Mouse (Mus musculus): Measurements from ENCODE around the gene Lrig2. TPM values are rescaled to one million over a fixed set of nuclear protein-coding genes. Genes with fewer than 3 reads are reported as not detected.

Lrig2 gene
- total and polyA plus RNA-seq, 3 experiments = 3.7 to 8.9 (median 8.9) TPM

- H3K36me3 ChIP-seq (ENCODE audit: control insufficient read depth, insufficient read depth, low read length) = no peaks in the 10 kb centered on the region; the same call in 1 of the 2 replicates
- intact Hi-C loops (cut with DNase I) = no loop called here
- 84% methylated on average over 2 of the region's 2 CpGs for WGBS
- TF ChIP-seq CTCF (IDR thresholded peaks at IDR 0.05) (no peak), EP300 (IDR thresholded peaks at IDR 0.05; ENCODE audit: insufficient read depth, low read depth, low read length) (no peak), POLR2A (IDR thresholded peaks at IDR 0.05; ENCODE audit: insufficient read depth, low read depth, low read length) (no peak)
- H3K4me1 ChIP-seq (ENCODE audit: control insufficient read depth, insufficient read depth, low read length) = peaks cover 2% of the 10 kb centered on the region; the same call in 1 of the 2 replicates
- H3K9ac ChIP-seq (ENCODE audit: low read depth, low read length) = no peak overlapping the region
- no peak overlapping the region for H3K27ac ChIP-seq
- no peak overlapping the region for H3K4me3 ChIP-seq
- DNase-seq = no peak
- H3K27me3 ChIP-seq (ENCODE audit: control insufficient read depth, insufficient read depth, low read length) = 0 out of 2 replicates have a peak, but pooled peaks cover 1% of the 10 kb centered on the region
- H3K79me2 ChIP-seq (replicated peaks; ENCODE audit: control insufficient read depth, insufficient read depth, low read length) = peaks cover 5% of the 10 kb centered on the region; the same call in 1 of the 2 replicates
These were observed 10.8 kb downstream of the Lrig2 start for GRCm38 (mm10) chr3:104500881-104501280.

GRCm38 (mm10) chr3:104496176-104496575 is 15.5 kb downstream of the Lrig2 start:
- Histone ChIP-seq H3K27me3 (ENCODE audit: control insufficient read depth, insufficient read depth, low read length) (0 out of 2 replicates have a peak, but pooled peaks cover 1% of the 10 kb centered on the region), H3K36me3 (ENCODE audit: control insufficient read depth, insufficient read depth, low read length) (peaks cover 2% of the 10 kb centered on the region), H3K4me3 (no peak overlapping the region), H3K79me2 (replicated peaks; ENCODE audit: control insufficient read depth, insufficient read depth, low read length) (0 out of 2 replicates have a peak, but pooled peaks cover 4% of the 10 kb centered on the region), H3K9ac (ENCODE audit: low read depth, low read length) (no peak overlapping the region), H3K4me1 (ENCODE audit: control insufficient read depth, insufficient read depth, low read length) (no peaks in the 10 kb centered on the region), H3K27ac (no peak overlapping the region)
- intact Hi-C loops (cut with DNase I) = no loop called here
- TF ChIP-seq POLR2A (IDR thresholded peaks at IDR 0.05; ENCODE audit: insufficient read depth, low read depth, low read length) = no peak
- TF ChIP-seq EP300 (IDR thresholded peaks at IDR 0.05; ENCODE audit: insufficient read depth, low read depth, low read length) = no peak
- no peak for TF ChIP-seq CTCF (IDR thresholded peaks at IDR 0.05)
- DNase-seq = no peak
- WGBS = 95% methylated on average over 4 of the region's 4 CpGs

- H3K36me3 ChIP-seq (ENCODE audit: control insufficient read depth, insufficient read depth, low read length) = peaks cover 2% of the 10 kb centered on the region; the same call in 1 of the 2 replicates
- no peak for DNase-seq
- TF ChIP-seq EP300 (IDR thresholded peaks at IDR 0.05; ENCODE audit: insufficient read depth, low read depth, low read length) (no peak), CTCF (IDR thresholded peaks at IDR 0.05) (no peak), POLR2A (IDR thresholded peaks at IDR 0.05; ENCODE audit: insufficient read depth, low read depth, low read length) (no peak)
- H3K4me1 ChIP-seq (ENCODE audit: control insufficient read depth, insufficient read depth, low read length) = no peaks in the 10 kb centered on the region
- no peak overlapping the region for H3K9ac ChIP-seq (ENCODE audit: low read depth, low read length)
- intact Hi-C loops (cut with DNase I) = no loop called here
- H3K27ac ChIP-seq = no peak overlapping the region
- H3K79me2 ChIP-seq (replicated peaks; ENCODE audit: control insufficient read depth, insufficient read depth, low read length) = no peaks in the 10 kb centered on the region
- no peak overlapping the region for H3K4me3 ChIP-seq
- H3K27me3 ChIP-seq (ENCODE audit: control insufficient read depth, insufficient read depth, low read length) = no peaks in the 10 kb centered on the region
- WGBS = 62% methylated on average over 1 of the region's 1 CpGs
These were observed 30.6 kb downstream of the Lrig2 start for GRCm38 (mm10) chr3:104480946-104481719.

- intact Hi-C loops (cut with DNase I) = no loop called here
- TF ChIP-seq POLR2A (IDR thresholded peaks at IDR 0.05; ENCODE audit: insufficient read depth, low read depth, low read length) (no peak), CTCF (IDR thresholded peaks at IDR 0.05) (no peak), EP300 (IDR thresholded peaks at IDR 0.05; ENCODE audit: insufficient read depth, low read depth, low read length) (no peak)
- Histone ChIP-seq H3K79me2 (replicated peaks; ENCODE audit: control insufficient read depth, insufficient read depth, low read length) (no peaks in the 10 kb centered on the region), H3K9ac (ENCODE audit: low read depth, low read length) (no peak overlapping the region), H3K4me3 (no peak overlapping the region), H3K27me3 (ENCODE audit: control insufficient read depth, insufficient read depth, low read length) (no peaks in the 10 kb centered on the region), H3K36me3 (ENCODE audit: control insufficient read depth, insufficient read depth, low read length) (no peaks in the 10 kb centered on the region; the same call in 1 of the 2 replicates), H3K4me1 (ENCODE audit: control insufficient read depth, insufficient read depth, low read length) (no peaks in the 10 kb centered on the region), H3K27ac (no peak overlapping the region)
- no peak for DNase-seq
- WGBS = 98% methylated on average over 1 of the region's 1 CpGs
These were observed 33.7 kb downstream of the Lrig2 start for GRCm38 (mm10) chr3:104478056-104478455.

GRCm38 (mm10) chr3:104469421-104469820 is 42.3 kb downstream of the Lrig2 start:
- Histone ChIP-seq H3K27me3 (ENCODE audit: control insufficient read depth, insufficient read depth, low read length) (no peaks in the 10 kb centered on the region), H3K9ac (ENCODE audit: low read depth, low read length) (no peak overlapping the region), H3K27ac (no peak overlapping the region), H3K36me3 (ENCODE audit: control insufficient read depth, insufficient read depth, low read length) (no peaks in the 10 kb centered on the region; the same call in 1 of the 2 replicates), H3K4me1 (ENCODE audit: control insufficient read depth, insufficient read depth, low read length) (no peaks in the 10 kb centered on the region), H3K79me2 (replicated peaks; ENCODE audit: control insufficient read depth, insufficient read depth, low read length) (no peaks in the 10 kb centered on the region), H3K4me3 (no peak overlapping the region)
- WGBS = 85% methylated on average over 3 of the region's 3 CpGs
- intact Hi-C loops (cut with DNase I) = no loop called here
- TF ChIP-seq EP300 (IDR thresholded peaks at IDR 0.05; ENCODE audit: insufficient read depth, low read depth, low read length) = no peak
- no peak for TF ChIP-seq CTCF (IDR thresholded peaks at IDR 0.05)
- TF ChIP-seq POLR2A (IDR thresholded peaks at IDR 0.05; ENCODE audit: insufficient read depth, low read depth, low read length) = no peak
- DNase-seq = no peak

- H3K9ac ChIP-seq (ENCODE audit: low read depth, low read length) = no peak overlapping the region
- DNase-seq = no peak
- H3K4me1 ChIP-seq (ENCODE audit: control insufficient read depth, insufficient read depth, low read length) = no peaks in the 10 kb centered on the region
- H3K4me3 ChIP-seq = no peak overlapping the region
- H3K79me2 ChIP-seq (replicated peaks; ENCODE audit: control insufficient read depth, insufficient read depth, low read length) = no peaks in the 10 kb centered on the region
- intact Hi-C loops (cut with DNase I) = no loop called here
- 46% methylated on average over 2 of the region's 2 CpGs for WGBS
- no peak for TF ChIP-seq CTCF (IDR thresholded peaks at IDR 0.05)
- no peak for TF ChIP-seq EP300 (IDR thresholded peaks at IDR 0.05; ENCODE audit: insufficient read depth, low read depth, low read length)
- TF ChIP-seq POLR2A (IDR thresholded peaks at IDR 0.05; ENCODE audit: insufficient read depth, low read depth, low read length) = no peak
- H3K27me3 ChIP-seq (ENCODE audit: control insufficient read depth, insufficient read depth, low read length) = no peaks in the 10 kb centered on the region
- H3K36me3 ChIP-seq (ENCODE audit: control insufficient read depth, insufficient read depth, low read length) = no peaks in the 10 kb centered on the region; the same call in none of the 2 replicates
- no peak overlapping the region for H3K27ac ChIP-seq
These were observed 50.5 kb downstream of the Lrig2 start for GRCm38 (mm10) chr3:104461226-104461625.

Data from heart, adult 2 months (tissue).